16 mouse cellular contexts compared by ENCODE assay signal in the genomic region with DNA sequence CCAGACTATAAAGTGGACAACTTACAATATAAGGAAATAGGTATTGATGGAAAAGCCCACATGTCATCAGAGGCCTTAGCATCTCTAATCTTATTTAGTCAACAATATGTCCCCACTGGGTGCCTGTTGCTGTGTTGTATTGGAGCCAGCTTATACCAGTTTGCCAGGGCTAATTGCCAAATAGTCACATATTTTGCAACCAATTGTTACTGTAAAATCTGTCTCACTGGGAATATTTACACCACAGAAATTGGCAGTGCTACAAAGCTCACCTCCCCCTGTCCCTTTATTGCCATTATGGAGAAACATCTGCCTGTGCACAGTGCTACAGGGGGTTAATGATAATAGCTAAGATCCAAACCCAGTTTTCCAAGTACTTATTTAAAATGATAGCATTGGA.
DNase-seq lines count a peak whose midpoint lies in the region; ATAC-seq and TF ChIP-seq lines count a peak whose summit lies in the region.
"Had no signal": no experiment of that assay in that cellular context is flagged by ENCODE, and none has a peak within 500 bp of the region (broad histone marks: within the 10 kb centered on the region; RNA-seq: fewer than 3 reads in every experiment).

No protein-coding gene starts in this region.

- no peaks in the 10 kb centered on the region for H3K4me1 ChIP-seq in neural tube, embryonic 13.5 days (replicated peaks)
- H3K4me1 ChIP-seq in liver, postnatal 0 days (ENCODE audit: insufficient read depth) = no peaks in the 10 kb centered on the region
- no peaks in the 10 kb centered on the region for H3K4me1 ChIP-seq in heart, adult 2 months (ENCODE audit: control insufficient read depth, insufficient read depth, low read length)
- H3K4me1 ChIP-seq: heart, embryonic 12.5 days; lung, embryonic 15.5 days had no signal

- no peaks in the 10 kb centered on the region for H3K9me3 ChIP-seq in neural tube, embryonic 13.5 days
- no peaks in the 10 kb centered on the region for H3K9me3 ChIP-seq in liver, postnatal 0 days (ENCODE audit: low read length)
- H3K9me3 ChIP-seq: heart, embryonic 12.5 days; lung, embryonic 15.5 days had no signal

- H3K4me3 ChIP-seq in neural tube, embryonic 13.5 days = no peak overlapping the region
- H3K4me3 ChIP-seq in liver, postnatal 0 days (ENCODE audit: low read depth, low read length) = no peak overlapping the region
- no peak overlapping the region for H3K4me3 ChIP-seq in heart, adult 2 months
- H3K4me3 ChIP-seq: heart, embryonic 12.5 days; lung, embryonic 15.5 days had no signal

- DNase-seq in cerebellum, adult 11-12 months = peak; percentile 8
- DNase-seq in cerebellum, postnatal 36 days = no peak
- DNase-seq in gastrocnemius, postnatal 25 days = peak; percentile 4
- DNase-seq in gastrocnemius, adult 18-20 months (ENCODE audit: low spot score) = no peak
- no peak for DNase-seq in neural tube, embryonic 10.5 days (ENCODE audit: extremely low spot score, low spot score)
- DNase-seq in liver, postnatal 0 days = no peak
- DNase-seq in heart, adult 2 months = no peak
- DNase-seq: embryo, embryonic 11 days; heart, postnatal 4 days; kidney, adult 18-20 months; kidney, postnatal 25 days; thymus, postnatal 36 days had no signal

- ATAC-seq in neural tube, embryonic 13.5 days (ENCODE audit: low read depth) = peak; percentile 81
- ATAC-seq in liver, postnatal 0 days = no peak

- no peaks in the 10 kb centered on the region for H3K27me3 ChIP-seq in neural tube, embryonic 13.5 days
- no peaks in the 10 kb centered on the region for H3K27me3 ChIP-seq in liver, postnatal 0 days (ENCODE audit: insufficient read depth, low read length)
- no peaks in the 10 kb centered on the region for H3K27me3 ChIP-seq in heart, adult 2 months (ENCODE audit: control insufficient read depth, insufficient read depth, low read length)
- H3K27me3 ChIP-seq: heart, embryonic 12.5 days; lung, embryonic 15.5 days had no signal

- H3K4me2 ChIP-seq in neural tube, embryonic 13.5 days = no peak overlapping the region
- no peak overlapping the region for H3K4me2 ChIP-seq in liver, postnatal 0 days (ENCODE audit: low read depth, low read length)
- H3K4me2 ChIP-seq: heart, embryonic 12.5 days; liver, embryonic 11.5 days; lung, embryonic 15.5 days had no signal

- no peak overlapping the region for H3K27ac ChIP-seq in neural tube, embryonic 13.5 days (replicated peaks)
- H3K27ac ChIP-seq in liver, postnatal 0 days (ENCODE audit: low read depth) = no peak overlapping the region
- H3K27ac ChIP-seq in heart, adult 2 months = no peak overlapping the region
- H3K27ac ChIP-seq: lung, embryonic 15.5 days had no signal

- no peak for TF ChIP-seq CTCF in liver, postnatal 0 days (IDR thresholded peaks at IDR 0.05; ENCODE audit: low read depth)
- TF ChIP-seq CTCF in heart, adult 2 months (IDR thresholded peaks at IDR 0.05) = no peak

- TF ChIP-seq POLR2A in heart, adult 2 months (IDR thresholded peaks at IDR 0.05; ENCODE audit: insufficient read depth, low read depth, low read length) = no peak

- H3K36me3 ChIP-seq in neural tube, embryonic 13.5 days = no peaks in the 10 kb centered on the region
- no peaks in the 10 kb centered on the region for H3K36me3 ChIP-seq in liver, postnatal 0 days (replicated peaks; ENCODE audit: insufficient read depth, low read length)
- no peaks in the 10 kb centered on the region for H3K36me3 ChIP-seq in heart, adult 2 months (ENCODE audit: control insufficient read depth, insufficient read depth, low read length)
- H3K36me3 ChIP-seq: heart, embryonic 12.5 days; lung, embryonic 15.5 days had no signal

- TF ChIP-seq EP300 in liver, postnatal 0 days (IDR thresholded peaks at IDR 0.05; ENCODE audit: low read depth) = no peak
- TF ChIP-seq EP300 in heart, adult 2 months (IDR thresholded peaks at IDR 0.05; ENCODE audit: insufficient read depth, low read depth, low read length) = no peak

- H3K9ac ChIP-seq in neural tube, embryonic 13.5 days = no peak overlapping the region
- H3K9ac ChIP-seq in liver, postnatal 0 days (replicated peaks) = no peak overlapping the region
- no peak overlapping the region for H3K9ac ChIP-seq in heart, adult 2 months (ENCODE audit: low read depth, low read length)
- H3K9ac ChIP-seq: heart, embryonic 12.5 days; lung, embryonic 15.5 days had no signal

- no peaks in the 10 kb centered on the region for H3K79me2 ChIP-seq in heart, adult 2 months (replicated peaks; ENCODE audit: control insufficient read depth, insufficient read depth, low read length)

- intact Hi-C loops in heart, adult 2 months (cut with DNase I) = no loop called here

Comparison
In these comparisons a context has a peak if more than half of its experiments do, and no peak if none do; other contexts are left out.
1. DNase-seq: peak in cerebellum, adult 11-12 months (single experiment) and gastrocnemius, postnatal 25 days (single experiment); none in cerebellum, postnatal 36 days (0 of 2), gastrocnemius, adult 18-20 months (single experiment), neural tube, embryonic 10.5 days (single experiment), liver, postnatal 0 days (single experiment) and heart, adult 2 months (0 of 2).